Mouse (Mus musculus) kidney, adult 2 months (tissue): Measurements from ENCODE around the gene Kif5c. TPM values are rescaled to one million over a fixed set of nuclear protein-coding genes. Genes with fewer than 3 reads are reported as not detected.

Experiments
- DNase-seq: peaks from one replicate; pipeline ENCODE4 v3.0.0; 2021
- H3K27ac ChIP-seq: fragments of 200-500 bp; 2 replicates; pipeline ENCODE4 v1.5.1; 2012; ENCODE audit warnings: low read depth, low read length, control low read depth, inconsistent platforms; ENCODE audit not compliant: insufficient read depth
- H3K27me3 ChIP-seq: fragments of 200-500 bp; replicated peaks from 2 replicates; pipeline ENCODE4 v1.6.1; 2012; ENCODE audit warnings: mild to moderate bottlenecking, moderate library complexity, low read length, inconsistent platforms; ENCODE audit not compliant: control insufficient read depth, insufficient read depth
- H3K36me3 ChIP-seq: fragments of 200-500 bp; 2 replicates; pipeline ENCODE4 v1.6.1; 2012; ENCODE audit warnings: mild to moderate bottlenecking, moderate library complexity, low read length, inconsistent platforms; ENCODE audit not compliant: control insufficient read depth, insufficient read depth
- H3K4me1 ChIP-seq: fragments of 200-500 bp; 2 replicates; pipeline ENCODE4 v1.6.1; 2011; ENCODE audit warnings: low read length; ENCODE audit not compliant: control insufficient read depth, insufficient read depth
- H3K4me3 ChIP-seq: fragments of 200-500 bp; 2 replicates; pipeline ENCODE4 v1.5.1; 2011; ENCODE audit warnings: mild to moderate bottlenecking, low read depth, low read length, control low read depth; ENCODE audit not compliant: insufficient read depth
- CTCF ChIP-seq: fragments of 200-500 bp; conservative IDR thresholded peaks from 2 replicates; pipeline ENCODE4 v1.5.1; 2011; ENCODE audit warnings: low read depth, mild to moderate bottlenecking, control low read depth, low read length, moderate library complexity, mixed read lengths; ENCODE audit not compliant: insufficient read depth, insufficient read length
- POLR2A ChIP-seq: fragments of 200-500 bp; IDR thresholded peaks from one replicate; pipeline ENCODE4 v1.6.1; 2011; ENCODE audit warnings: low read depth, low read length, control low read depth
- WGBS: fragments of 180-500 bp; shearing (Covaris S2); methylation state at CpG from one replicate; pipeline ENCODE4 v1.1.7; 2018; 5-methylcytosine and 5-hydroxymethylcytosine counted together
- polyA plus RNA-seq: library from polyadenylated mRNA; depleted of rRNA; stranded (reverse); fragments of >200 nt; gene quantifications from 2 replicates; pipeline ENCODE4 v1.2.3, GENCODE M21; 2012

The Kif5c gene
- polyA plus RNA-seq, 1 experiment: 0.58 TPM

DNA sequence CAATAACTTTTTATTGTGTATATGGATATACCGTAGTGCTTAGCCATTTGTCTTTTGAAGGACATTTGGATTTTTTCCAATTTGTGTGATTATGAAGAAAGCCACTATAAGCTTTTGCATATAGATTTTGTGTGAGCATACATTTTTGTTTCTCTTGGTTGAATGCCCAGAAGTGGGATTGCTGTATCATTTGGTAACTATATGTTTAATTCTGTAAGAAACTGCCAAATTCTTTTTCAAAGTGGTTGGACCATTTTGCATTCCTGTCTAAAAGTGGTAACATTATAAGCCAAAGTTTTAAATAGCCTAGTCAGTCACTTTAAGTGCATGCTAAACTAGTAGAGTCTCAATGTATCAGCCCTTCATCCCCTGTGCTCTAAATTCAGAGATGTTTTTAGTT lies 6.5 kb downstream of the Kif5c start:
- Histone ChIP-seq H3K27ac (no peak overlapping the region), H3K27me3 (no peaks in the 10 kb centered on the region), H3K36me3 (no peaks in the 10 kb centered on the region), H3K4me1 (no peaks in the 10 kb centered on the region), H3K4me3 (no peak overlapping the region)
- WGBS: 87% methylated on average over 1 of the region's 1 CpGs
- DNase-seq: no peak
- TF ChIP-seq CTCF (no peak), POLR2A (no peak)

DNA sequence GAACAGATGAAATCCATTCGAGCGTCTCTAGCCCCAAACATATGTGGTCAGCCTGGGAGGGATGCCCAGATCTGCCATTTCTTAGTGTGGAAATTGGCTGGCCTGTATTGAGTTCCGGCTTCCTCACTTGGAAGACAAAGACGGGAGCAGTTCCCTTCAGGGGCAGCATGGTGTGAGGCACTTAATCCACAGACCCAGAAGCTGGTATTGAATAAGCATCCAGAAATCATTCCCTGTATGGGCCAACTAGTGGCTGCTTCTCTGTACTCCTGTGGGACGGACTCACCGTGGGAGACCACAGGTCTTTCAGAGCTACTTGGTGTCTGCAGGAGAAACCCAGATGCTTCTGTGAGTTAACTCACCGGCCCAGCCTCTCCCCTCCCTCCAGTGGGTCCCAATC lies 8.5 kb downstream of the Kif5c start:
- H3K27me3 ChIP-seq: no peaks in the 10 kb centered on the region
- TF ChIP-seq CTCF (no peak), POLR2A (no peak)
- no peak for DNase-seq
- no peaks in the 10 kb centered on the region for H3K4me1 ChIP-seq
- WGBS: 78% methylated on average over 7 of the region's 7 CpGs
- H3K36me3 ChIP-seq: no peaks in the 10 kb centered on the region
- no peak overlapping the region for H3K27ac ChIP-seq
- H3K4me3 ChIP-seq: no peak overlapping the region

DNA sequence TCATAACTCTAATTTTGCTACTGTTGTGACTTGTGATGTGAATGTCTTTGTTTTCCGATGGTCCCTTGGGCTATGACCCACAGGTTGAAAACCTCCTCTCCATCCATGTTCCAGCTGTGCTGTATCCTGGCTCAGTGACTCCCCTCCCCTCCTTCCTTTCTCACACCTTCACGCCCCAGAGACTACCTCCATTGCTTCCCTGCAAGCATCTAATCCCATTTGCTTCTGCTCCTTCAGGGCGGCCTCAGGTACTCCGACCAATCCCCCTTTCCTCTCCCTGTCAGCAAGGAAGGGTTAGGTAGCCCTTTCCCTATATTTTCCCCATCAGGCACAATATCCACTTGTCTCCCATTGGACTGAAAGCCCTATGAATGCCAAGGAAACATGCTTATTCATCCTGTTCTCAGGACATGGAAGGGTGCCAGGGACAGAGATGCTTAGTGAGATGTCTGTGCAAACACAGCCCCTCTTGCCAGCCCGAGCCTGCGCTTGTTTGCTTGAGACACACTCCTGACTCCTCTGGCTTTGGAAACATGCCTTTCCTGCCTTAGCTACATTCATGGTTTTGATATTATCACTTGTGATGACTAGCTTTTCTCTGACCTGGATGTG lies 9.1 kb downstream of the Kif5c start:
- Histone ChIP-seq H3K36me3 (no peaks in the 10 kb centered on the region), H3K4me1 (no peaks in the 10 kb centered on the region), H3K4me3 (no peak overlapping the region), H3K27ac (no peak overlapping the region), H3K27me3 (no peaks in the 10 kb centered on the region)
- 69% methylated on average over 6 of the region's 6 CpGs for WGBS
- DNase-seq: peak; percentile 14
- no peak for TF ChIP-seq POLR2A

DNA sequence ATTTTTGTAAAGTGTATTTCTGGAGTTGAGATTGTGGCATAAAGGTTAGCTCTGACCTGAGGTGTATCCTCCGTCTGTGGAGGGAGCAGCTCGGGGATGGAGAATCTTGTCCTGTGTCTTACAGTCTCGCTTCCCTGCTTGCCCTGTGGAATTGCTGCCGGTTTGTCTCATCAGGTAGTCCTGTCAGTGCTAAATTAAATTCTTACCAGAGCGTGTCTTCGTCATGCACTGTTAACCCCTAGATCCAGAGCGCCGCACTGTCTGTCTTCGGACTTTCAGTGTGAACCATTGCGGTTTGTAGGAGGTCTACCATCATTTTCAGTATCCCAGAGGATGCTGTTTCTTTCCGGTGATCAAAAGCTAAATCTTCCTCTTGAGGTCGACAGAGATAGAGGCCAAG lies 10.1 kb downstream of the Kif5c start:
- H3K4me1 ChIP-seq: no peaks in the 10 kb centered on the region
- peak; percentile 60 for DNase-seq
- H3K36me3 ChIP-seq: no peaks in the 10 kb centered on the region
- WGBS: 47% methylated on average over 12 of the region's 12 CpGs
- no peak overlapping the region for H3K4me3 ChIP-seq
- TF ChIP-seq POLR2A: no peak
- no peak for TF ChIP-seq CTCF
- H3K27me3 ChIP-seq: no peaks in the 10 kb centered on the region
- H3K27ac ChIP-seq: no peak overlapping the region

DNA sequence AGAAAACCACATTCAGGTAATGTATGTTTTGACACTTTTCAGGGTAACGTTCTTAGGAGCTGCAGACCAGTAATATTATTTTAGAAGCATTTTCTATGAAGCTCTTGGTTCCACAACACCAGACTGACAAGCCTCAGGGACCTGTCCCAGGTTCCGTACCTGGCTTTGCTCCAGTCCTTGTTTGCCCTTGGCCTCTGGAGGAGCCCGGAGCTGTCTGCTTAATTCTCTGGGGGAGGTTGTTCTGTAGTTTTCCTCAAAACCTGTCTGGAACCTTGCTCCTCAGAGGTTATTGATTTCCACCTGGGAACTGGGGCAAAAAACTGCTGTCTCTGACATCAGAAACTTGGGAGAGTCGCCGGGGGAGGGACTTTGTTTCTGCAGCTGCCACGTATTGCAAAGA lies 11.5 kb downstream of the Kif5c start:
- TF ChIP-seq POLR2A (no peak), CTCF (no peak)
- WGBS: 72% methylated on average over 6 of the region's 6 CpGs
- Histone ChIP-seq H3K27me3 (no peaks in the 10 kb centered on the region), H3K27ac (no peak overlapping the region), H3K4me1 (no peaks in the 10 kb centered on the region), H3K4me3 (no peak overlapping the region), H3K36me3 (no peaks in the 10 kb centered on the region)
- DNase-seq: peak; percentile 62

DNA sequence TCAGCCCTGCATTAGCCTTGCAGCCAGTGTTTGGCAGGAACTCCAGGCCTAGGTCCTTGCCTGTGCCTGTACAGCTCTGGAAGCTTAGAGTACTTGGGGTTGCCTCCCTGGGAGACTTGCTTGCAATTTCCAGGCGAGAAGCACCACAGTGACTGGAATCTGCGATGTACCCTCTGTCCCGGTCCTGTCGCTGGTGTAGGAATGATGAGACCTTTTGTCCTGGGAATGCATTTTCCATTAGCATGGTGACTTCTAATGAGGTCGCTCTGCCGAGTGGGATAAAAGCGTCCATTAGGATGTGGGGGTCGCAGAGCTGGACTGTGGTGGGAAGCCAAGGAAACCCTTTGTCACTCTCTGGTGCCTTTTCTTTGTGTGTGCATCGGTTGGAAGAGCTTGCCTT lies 14.1 kb downstream of the Kif5c start:
- H3K27ac ChIP-seq: no peak overlapping the region
- TF ChIP-seq CTCF (no peak), POLR2A (no peak)
- WGBS: 60% methylated on average over 9 of the region's 9 CpGs
- no peaks in the 10 kb centered on the region for H3K4me1 ChIP-seq
- H3K36me3 ChIP-seq: no peaks in the 10 kb centered on the region
- no peak for DNase-seq
- H3K4me3 ChIP-seq: no peak overlapping the region
- H3K27me3 ChIP-seq: no peaks in the 10 kb centered on the region

DNA sequence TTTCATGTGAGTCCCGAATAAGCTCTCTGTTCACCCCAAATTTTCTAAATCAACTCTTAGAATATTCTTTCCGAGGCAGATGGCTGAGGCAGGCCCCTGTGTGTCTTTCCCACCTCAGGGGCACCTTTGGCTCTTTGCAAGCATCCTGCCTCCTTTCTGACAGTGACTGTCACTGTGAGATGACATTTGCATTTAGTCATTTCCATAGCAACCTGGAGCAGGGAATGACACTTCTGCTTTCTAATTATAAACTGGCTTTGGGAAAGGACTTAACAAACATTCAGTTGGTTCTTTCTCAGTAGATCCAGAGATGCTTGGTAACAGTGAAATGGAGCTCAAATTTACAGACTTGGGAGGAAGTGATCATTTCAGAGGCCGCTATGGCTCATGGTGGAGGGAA lies 23.7 kb downstream of the Kif5c start:
- H3K27ac ChIP-seq: no peak overlapping the region
- H3K27me3 ChIP-seq: no peaks in the 10 kb centered on the region; the same call in 1 of the 2 replicates
- H3K4me1 ChIP-seq: no peaks in the 10 kb centered on the region
- TF ChIP-seq POLR2A (no peak), CTCF (no peak)
- DNase-seq: no peak
- no peak overlapping the region for H3K4me3 ChIP-seq
- no peaks in the 10 kb centered on the region for H3K36me3 ChIP-seq
- 92% methylated on average over 3 of the region's 3 CpGs for WGBS
